Mouse (Mus musculus) ZHBTc4 (cell line): ENCODE measurements around the gene Fam221b.
A peak's percentile ranks its signal among the peaks of the same experiment; 100 is the strongest.

ENCODE experiments used
- DNase-seq: peaks from one replicate; pipeline ENCODE4 v3.0.0-alpha.2; 2011; ENCODE audit warnings: low read depth, low spot score

The Fam221b gene

GRCm38 (mm10) chr4:43668782-43669427 lies at the start of gene Fam221b, which contains the start of gene Tmem8b:
Gene Fam221b, minus strand, starts transcription at chr4:43669145.
Gene Tmem8b, plus strand, starts transcription at chr4:43668971.
- peak; percentile 94 for DNase-seq

- no peak for DNase-seq
These were observed 44.8 kb upstream of the Fam221b start for GRCm38 (mm10) chr4:43713652-43714219.

GRCm38 (mm10) chr4:43711821-43712220 lies 42.9 kb upstream of the Fam221b start:
- peak; percentile 76 for DNase-seq

- DNase-seq: no peak
These were observed 40.9 kb upstream of the Fam221b start, which contains the start of gene Olfr71 for GRCm38 (mm10) chr4:43709869-43710268. Gene Olfr71, minus strand, starts transcription at chr4:43710255.

GRCm38 (mm10) chr4:43705991-43706390 lies 37.0 kb upstream of the Fam221b start:
- no peak for DNase-seq

- no peak for DNase-seq
These were observed 34.9 kb upstream of the Fam221b start for GRCm38 (mm10) chr4:43703851-43704250.

GRCm38 (mm10) chr4:43703439-43703838 lies 34.5 kb upstream of the Fam221b start:
- DNase-seq: peak; percentile 83

GRCm38 (mm10) chr4:43700707-43701106 lies 31.8 kb upstream of the Fam221b start, which contains the start of gene Olfr70:
Gene Olfr70, minus strand, starts transcription at chr4:43700807.
- DNase-seq: no peak

- no peak for DNase-seq
These were observed 27.6 kb upstream of the Fam221b start for GRCm38 (mm10) chr4:43696561-43696960.

- DNase-seq: peak; percentile 37
These were observed 26.3 kb upstream of the Fam221b start for GRCm38 (mm10) chr4:43695249-43695671.

- DNase-seq: no peak
These were observed 25.7 kb upstream of the Fam221b start for GRCm38 (mm10) chr4:43694439-43695248.

- DNase-seq: peak; percentile 23
These were observed 24.9 kb upstream of the Fam221b start for GRCm38 (mm10) chr4:43693806-43694241.

GRCm38 (mm10) chr4:43691026-43691425 lies 22.1 kb upstream of the Fam221b start:
- no peak for DNase-seq

- DNase-seq: no peak
These were observed 21.1 kb upstream of the Fam221b start for GRCm38 (mm10) chr4:43690021-43690420.

GRCm38 (mm10) chr4:43679416-43680043 lies 10.6 kb upstream of the Fam221b start:
- DNase-seq: no peak

GRCm38 (mm10) chr4:43678541-43678940 lies 9.6 kb upstream of the Fam221b start:
- no peak for DNase-seq

GRCm38 (mm10) chr4:43675608-43676007 lies 6.7 kb upstream of the Fam221b start:
- DNase-seq: peak; percentile 74

GRCm38 (mm10) chr4:43674974-43675373 lies 6.0 kb upstream of the Fam221b start:
- DNase-seq: no peak

GRCm38 (mm10) chr4:43673703-43674102 lies 4.8 kb upstream of the Fam221b start:
- DNase-seq: no peak

GRCm38 (mm10) chr4:43672070-43672469 lies 3.1 kb upstream of the Fam221b start:
- DNase-seq: peak; percentile 92

- DNase-seq: no peak
These were observed 466 bp upstream of the Fam221b start for GRCm38 (mm10) chr4:43669428-43669794.

- DNase-seq: peak; percentile 46
These were observed 2.5 kb downstream of the Fam221b start for GRCm38 (mm10) chr4:43666412-43666811.
